Mouse (Mus musculus): ENCODE measurements at regions not wholly inside any gene's neighbourhood (a gene's known extent, or its start where the extent isn't known, plus 50 kb on each side); places are given as distances from the start of the nearest gene placed in this dataset.

GRCm38 (mm10) chr9:100097028-100097427 lies 221.1 kb upstream of the Sox14 start:
- WGBS, result 34% methylated on average over 2 of the region's 2 CpGs

GRCm38 (mm10) chr9:100095559-100095959 lies 219.6 kb upstream of the Sox14 start:
- H3K4me3 ChIP-seq, result no peak overlapping the region
- H3K27ac ChIP-seq, result no peak overlapping the region
- no peaks in the 10 kb centered on the region for H3K9me3 ChIP-seq
- 7% methylated on average over 7 of the region's 7 CpGs for WGBS
- no peak overlapping the region for H3K9ac ChIP-seq
- H3K36me3 ChIP-seq, result no peaks in the 10 kb centered on the region
- no peaks in the 10 kb centered on the region for H3K27me3 ChIP-seq
- peak overlapping the region; percentile 17; the same call in 1 of the 2 replicates for H3K4me2 ChIP-seq (replicated peaks)
- peaks cover 7% of the 10 kb centered on the region for H3K4me1 ChIP-seq
- peak; percentile 84 for ATAC-seq (ENCODE audit: low FRiP score, low read depth)

More at GRCm38 (mm10) chr9:100097028-100097427, 221.1 kb upstream of the Sox14 start:
- Histone ChIP-seq H3K27me3 (no peaks in the 10 kb centered on the region), H3K9ac (no peak overlapping the region), H3K4me2 (replicated peaks) (no peak overlapping the region), H3K4me3 (no peak overlapping the region), H3K36me3 (no peaks in the 10 kb centered on the region), H3K9me3 (no peaks in the 10 kb centered on the region), H3K4me1 (peaks cover 7% of the 10 kb centered on the region), H3K27ac (no peak overlapping the region)
- ATAC-seq (ENCODE audit: low FRiP score, low read depth), result no peak

GRCm38 (mm10) chr9:100094956-100095558 lies 219.1 kb upstream of the Sox14 start:
- no peaks in the 10 kb centered on the region for H3K9me3 ChIP-seq
- no peak for ATAC-seq (ENCODE audit: low FRiP score, low read depth)
- H3K4me2 ChIP-seq (replicated peaks), result peak overlapping the region; percentile 17; the same call in 1 of the 2 replicates
- H3K9ac ChIP-seq, result no peak overlapping the region
- WGBS, result 56% methylated on average over 6 of the region's 6 CpGs
- no peak overlapping the region for H3K27ac ChIP-seq
- no peaks in the 10 kb centered on the region for H3K36me3 ChIP-seq
- H3K4me3 ChIP-seq, result no peak overlapping the region
- H3K27me3 ChIP-seq, result no peaks in the 10 kb centered on the region
- peaks cover 7% of the 10 kb centered on the region for H3K4me1 ChIP-seq

GRCm38 (mm10) chr9:100071141-100071540 lies 195.2 kb upstream of the Sox14 start:
- ATAC-seq (ENCODE audit: low FRiP score, low read depth), result no peak
- WGBS, result 87% methylated on average over 5 of the region's 5 CpGs
- H3K4me2 ChIP-seq (replicated peaks), result no peak overlapping the region
- no peaks in the 10 kb centered on the region for H3K27me3 ChIP-seq
- no peak overlapping the region for H3K27ac ChIP-seq
- no peaks in the 10 kb centered on the region for H3K4me1 ChIP-seq
- no peak overlapping the region for H3K4me3 ChIP-seq
- no peak overlapping the region for H3K9ac ChIP-seq
- H3K36me3 ChIP-seq, result no peaks in the 10 kb centered on the region
- H3K9me3 ChIP-seq, result no peaks in the 10 kb centered on the region

GRCm38 (mm10) chr9:100058541-100058940 lies 182.6 kb upstream of the Sox14 start:
- no peak for ATAC-seq (ENCODE audit: low FRiP score, low read depth)
- Histone ChIP-seq H3K36me3 (no peaks in the 10 kb centered on the region), H3K9ac (no peak overlapping the region), H3K27ac (no peak overlapping the region), H3K4me2 (replicated peaks) (no peak overlapping the region), H3K27me3 (no peaks in the 10 kb centered on the region), H3K4me3 (no peak overlapping the region), H3K9me3 (no peaks in the 10 kb centered on the region), H3K4me1 (no peaks in the 10 kb centered on the region)
- 84% methylated on average over 1 of the region's 1 CpGs for WGBS

GRCm38 (mm10) chr9:100046213-100046807 lies 170.3 kb upstream of the Sox14 start:
- Histone ChIP-seq H3K4me2 (replicated peaks) (no peak overlapping the region), H3K27me3 (no peaks in the 10 kb centered on the region), H3K36me3 (no peaks in the 10 kb centered on the region), H3K9me3 (no peaks in the 10 kb centered on the region), H3K4me1 (no peaks in the 10 kb centered on the region), H3K9ac (no peak overlapping the region), H3K27ac (no peak overlapping the region), H3K4me3 (no peak overlapping the region)
- ATAC-seq (ENCODE audit: low FRiP score, low read depth), result no peak
- WGBS, result 64% methylated on average over 13 of the region's 13 CpGs

GRCm38 (mm10) chr9:100045636-100046035 lies 169.7 kb upstream of the Sox14 start:
- Histone ChIP-seq H3K9me3 (no peaks in the 10 kb centered on the region), H3K4me3 (no peak overlapping the region), H3K9ac (no peak overlapping the region), H3K4me1 (no peaks in the 10 kb centered on the region), H3K27me3 (no peaks in the 10 kb centered on the region), H3K27ac (no peak overlapping the region), H3K36me3 (no peaks in the 10 kb centered on the region), H3K4me2 (replicated peaks) (no peak overlapping the region)
- ATAC-seq (ENCODE audit: low FRiP score, low read depth), result no peak
- WGBS, result 77% methylated on average over 5 of the region's 5 CpGs

GRCm38 (mm10) chr9:100041776-100042175 lies 165.8 kb upstream of the Sox14 start:
- Histone ChIP-seq H3K9ac (no peak overlapping the region), H3K4me1 (no peaks in the 10 kb centered on the region), H3K9me3 (no peaks in the 10 kb centered on the region), H3K36me3 (no peaks in the 10 kb centered on the region), H3K27me3 (no peaks in the 10 kb centered on the region), H3K27ac (no peak overlapping the region), H3K4me3 (no peak overlapping the region), H3K4me2 (replicated peaks) (no peak overlapping the region)
- no peak for ATAC-seq (ENCODE audit: low FRiP score, low read depth)
- WGBS, result 56% methylated on average over 6 of the region's 6 CpGs

- Histone ChIP-seq H3K9ac (no peak overlapping the region), H3K4me1 (no peaks in the 10 kb centered on the region), H3K4me3 (no peak overlapping the region), H3K27me3 (no peaks in the 10 kb centered on the region), H3K36me3 (no peaks in the 10 kb centered on the region), H3K4me2 (replicated peaks) (no peak overlapping the region), H3K27ac (no peak overlapping the region), H3K9me3 (no peaks in the 10 kb centered on the region)
- ATAC-seq (ENCODE audit: low FRiP score, low read depth), result no peak
- WGBS, result 47% methylated on average over 5 of the region's 5 CpGs
Measured at GRCm38 (mm10) chr9:100023641-100024040, 147.7 kb upstream of the Sox14 start.

- WGBS, result 78% methylated on average over 3 of the region's 3 CpGs
- Histone ChIP-seq H3K9ac (no peak overlapping the region), H3K27ac (no peak overlapping the region), H3K4me2 (replicated peaks) (no peak overlapping the region), H3K4me1 (no peaks in the 10 kb centered on the region), H3K9me3 (no peaks in the 10 kb centered on the region), H3K36me3 (no peaks in the 10 kb centered on the region), H3K27me3 (no peaks in the 10 kb centered on the region), H3K4me3 (no peak overlapping the region)
- no peak for ATAC-seq (ENCODE audit: low FRiP score, low read depth)
Measured at GRCm38 (mm10) chr9:100022035-100022434, 146.1 kb upstream of the Sox14 start.

- H3K4me2 ChIP-seq (replicated peaks), result no peak overlapping the region
- no peak overlapping the region for H3K4me3 ChIP-seq
- H3K27ac ChIP-seq, result no peak overlapping the region
- no peak for ATAC-seq (ENCODE audit: low FRiP score, low read depth)
- no peak overlapping the region for H3K9ac ChIP-seq
- no peaks in the 10 kb centered on the region for H3K9me3 ChIP-seq
- 40% methylated on average over 8 of the region's 8 CpGs for WGBS
- peaks cover 36% of the 10 kb centered on the region for H3K27me3 ChIP-seq
- H3K4me1 ChIP-seq, result peaks cover 8% of the 10 kb centered on the region
- no peaks in the 10 kb centered on the region for H3K36me3 ChIP-seq
Measured at GRCm38 (mm10) chr9:99995204-99995603, 119.2 kb upstream of the Sox14 start.

- H3K27me3 ChIP-seq, result peaks cover 36% of the 10 kb centered on the region
- peak overlapping the region; percentile 39; the same call in 1 of the 2 replicates for H3K9ac ChIP-seq
- peak overlapping the region; percentile 21 for H3K4me3 ChIP-seq
- H3K9me3 ChIP-seq, result no peaks in the 10 kb centered on the region
- peaks cover 8% of the 10 kb centered on the region for H3K4me1 ChIP-seq
- H3K4me2 ChIP-seq (replicated peaks), result peak overlapping the region; percentile 54
- WGBS, result 2% methylated on average over 30 of the region's 30 CpGs
- no peaks in the 10 kb centered on the region for H3K36me3 ChIP-seq
- H3K27ac ChIP-seq, result no peak overlapping the region
- ATAC-seq (ENCODE audit: low FRiP score, low read depth), result no peak; the same call in 1 of the 2 replicates
Measured at GRCm38 (mm10) chr9:99994285-99995144, 118.5 kb upstream of the Sox14 start.

All from limb, embryonic 13.5 days (tissue).